Mouse (Mus musculus) small intestine, adult 2 months (tissue): ENCODE measurements around the gene Arhgef38.

Experiments
- CTCF ChIP-seq: fragments of 200-500 bp; IDR thresholded peaks from 2 replicates; pipeline ENCODE4 v1.5.1; 2012; ENCODE audit warnings: low read depth, mild to moderate bottlenecking, control low read depth, inconsistent platforms, low read length, moderate library complexity, mixed read lengths; ENCODE audit not compliant: insufficient replicate concordance, insufficient read length; ENCODE audit errors: extremely low read depth
- POLR2A ChIP-seq: fragments of 200-500 bp; IDR thresholded peaks from 2 replicates; pipeline ENCODE4 v1.6.1; 2012; ENCODE audit warnings: low read depth, mild to moderate bottlenecking, control low read depth, inconsistent platforms, low read length, moderate library complexity

DNA sequence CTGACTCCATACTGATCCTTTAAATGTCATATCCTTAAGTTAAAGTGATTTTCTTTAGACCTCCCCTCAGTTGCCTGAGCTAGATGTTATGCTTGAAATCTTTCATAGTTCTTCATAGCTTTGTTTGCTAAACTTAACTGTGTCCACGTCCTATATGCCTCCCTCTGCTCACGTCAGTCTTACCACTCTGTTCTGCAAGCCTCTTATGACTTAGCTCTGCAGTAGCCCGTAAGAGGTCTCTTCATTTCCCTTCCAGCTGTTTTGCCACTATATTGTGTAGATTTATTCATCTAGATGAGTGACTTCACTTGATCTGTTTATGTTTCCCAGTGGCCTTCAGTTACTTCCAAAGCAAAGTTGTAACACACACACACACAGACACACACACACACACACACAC is 130.3 kb downstream of the Arhgef38 start:
- TF ChIP-seq CTCF (no peak), POLR2A (no peak)
